Mouse (Mus musculus): Measurements from ENCODE around the gene Arhgap15.
A peak's percentile ranks its signal among the peaks of the same experiment; 100 is the strongest.
"Not testable (repeated sequence)": the region's sequence is repeated elsewhere in the genome, so short reads cannot be mapped to it uniquely, and the experiment has no call there.

Gene Arhgap15

DNA sequence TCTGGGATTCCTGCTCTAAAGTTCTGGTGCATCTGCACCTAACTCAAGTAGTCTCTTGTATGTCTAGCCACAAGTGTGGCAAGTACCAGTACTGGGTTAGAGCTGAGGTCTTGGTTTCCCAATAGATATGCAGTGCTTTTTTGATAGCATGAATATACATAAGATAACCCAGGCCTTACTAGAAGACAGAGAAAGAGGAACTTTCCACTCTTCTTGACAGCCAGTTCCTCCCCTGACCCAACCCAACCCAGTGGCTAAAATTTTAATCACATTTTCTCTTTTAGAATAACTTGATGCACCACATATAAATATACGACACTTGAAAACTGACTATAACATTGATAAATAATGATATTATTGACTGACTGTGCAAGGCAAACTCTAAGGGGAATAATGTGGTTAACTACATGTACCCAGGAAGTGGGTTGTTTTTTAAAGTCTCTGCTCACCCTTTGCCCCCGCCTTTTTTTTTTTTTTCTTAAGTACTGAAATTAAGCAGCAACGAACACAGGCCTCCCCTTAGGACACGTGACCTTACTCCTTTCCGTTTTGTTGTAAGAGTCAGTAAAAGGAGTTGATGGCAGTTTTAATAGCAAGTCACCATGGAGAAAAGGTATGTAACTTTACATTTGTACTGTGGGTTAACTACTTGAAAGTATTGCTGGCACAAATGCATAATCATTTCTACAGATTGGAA, at the start of gene Arhgap15:
Gene Arhgap15 (plus strand): TSS at position 538 of the 697 bp plus-strand sequence.
- DNase-seq (ENCODE audit: low spot score), result no peak

DNA sequence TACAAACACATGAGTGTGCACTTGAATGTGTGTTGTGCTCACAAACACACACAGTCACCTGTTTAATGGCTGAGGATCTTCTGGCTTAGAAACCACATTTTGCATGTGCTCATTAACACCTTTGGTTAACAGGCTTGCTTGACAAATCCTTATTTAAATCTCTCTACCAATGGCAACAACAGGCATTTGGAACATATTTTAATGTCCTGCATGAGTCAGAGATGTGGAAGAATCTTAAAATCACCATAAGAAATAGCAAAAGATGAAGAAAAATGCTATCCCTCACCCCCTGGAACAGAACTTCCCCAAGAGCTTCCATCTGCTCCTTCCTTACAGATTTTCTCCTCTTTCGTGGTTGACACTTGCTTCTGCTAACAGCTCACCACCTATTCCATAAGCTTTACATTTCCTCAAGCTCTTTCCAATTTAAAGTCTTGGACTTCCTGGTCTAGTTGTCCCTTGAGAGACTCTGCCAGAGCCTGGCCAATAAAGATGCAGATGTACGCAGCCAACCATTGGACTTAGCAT, 35.9 kb upstream of the Arhgap15 start:
- no peak for DNase-seq (ENCODE audit: low spot score)

DNA sequence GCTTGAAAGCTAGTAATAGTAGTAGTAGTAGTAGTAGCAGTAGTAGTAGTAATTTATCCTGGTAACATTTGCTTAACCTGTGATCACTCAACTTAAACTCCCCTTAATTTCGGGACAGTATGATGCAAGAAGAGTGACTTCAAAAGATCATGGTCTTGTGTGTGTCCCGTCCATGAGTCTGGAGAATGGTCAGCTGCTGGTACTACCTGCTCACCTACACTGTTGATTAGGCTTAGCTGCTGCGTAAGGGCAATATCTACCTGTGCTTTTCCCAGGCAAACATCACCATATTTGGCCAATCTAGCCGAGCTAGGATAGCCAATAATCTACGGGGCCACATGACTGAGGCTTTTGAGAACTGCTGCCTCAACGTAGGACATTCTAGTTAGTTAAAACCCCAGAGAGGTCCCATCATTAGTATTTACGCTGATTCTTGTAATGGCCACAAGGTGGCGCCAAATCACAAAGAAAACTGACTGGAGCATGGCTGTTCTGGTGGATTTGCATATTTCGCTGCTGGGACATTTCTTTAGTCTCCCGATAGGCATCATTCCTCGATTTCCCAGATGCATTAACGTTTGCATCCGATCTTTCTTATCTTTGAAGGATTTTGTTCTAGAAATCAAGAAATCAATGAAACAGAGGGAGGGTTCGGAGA, 26.0 kb upstream of the Arhgap15 start:
- DNase-seq (ENCODE audit: low spot score), result peak; percentile 50

DNA sequence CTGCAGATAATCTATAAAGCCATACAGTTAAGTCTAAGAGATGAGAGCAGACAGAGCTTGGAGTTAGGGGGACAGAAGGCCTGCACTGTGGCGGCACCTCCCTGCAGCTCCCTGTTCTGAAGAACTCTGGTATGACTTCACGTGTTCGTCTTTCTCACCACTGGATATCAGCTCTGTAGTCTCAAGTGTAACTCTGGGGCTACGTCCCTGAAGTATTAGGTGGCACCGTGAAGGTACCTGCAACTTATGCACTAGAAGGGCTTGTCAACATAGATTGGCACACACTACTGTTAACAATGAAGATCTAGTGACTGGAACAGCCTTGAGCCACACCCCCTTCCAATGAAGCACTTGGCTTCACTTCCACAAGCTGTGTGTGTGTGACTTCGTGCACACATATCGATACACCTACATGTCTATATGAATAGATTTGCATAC, 25.5 kb upstream of the Arhgap15 start:
- DNase-seq (ENCODE audit: low spot score), result no peak

DNA sequence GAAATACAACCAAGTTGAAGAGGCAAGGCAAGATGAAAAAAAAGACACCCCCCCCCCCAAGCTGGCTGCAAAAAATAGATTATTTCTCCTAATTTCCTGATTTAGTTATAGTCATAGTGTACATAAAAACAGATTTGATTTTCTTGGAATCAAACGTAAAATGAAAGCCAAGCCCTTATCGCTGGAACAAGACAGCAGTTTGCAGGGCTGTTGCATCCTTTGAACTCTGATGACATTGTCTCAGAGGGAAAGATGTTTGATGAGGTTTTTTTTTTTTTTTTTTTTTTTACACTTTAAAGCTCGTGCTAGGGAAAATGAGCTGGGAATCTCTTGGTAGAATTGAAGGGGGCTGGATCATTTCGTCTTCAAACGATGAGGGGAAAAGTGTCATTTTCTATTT, 21.4 kb upstream of the Arhgap15 start:
- DNase-seq (ENCODE audit: low spot score), result no peak

DNA sequence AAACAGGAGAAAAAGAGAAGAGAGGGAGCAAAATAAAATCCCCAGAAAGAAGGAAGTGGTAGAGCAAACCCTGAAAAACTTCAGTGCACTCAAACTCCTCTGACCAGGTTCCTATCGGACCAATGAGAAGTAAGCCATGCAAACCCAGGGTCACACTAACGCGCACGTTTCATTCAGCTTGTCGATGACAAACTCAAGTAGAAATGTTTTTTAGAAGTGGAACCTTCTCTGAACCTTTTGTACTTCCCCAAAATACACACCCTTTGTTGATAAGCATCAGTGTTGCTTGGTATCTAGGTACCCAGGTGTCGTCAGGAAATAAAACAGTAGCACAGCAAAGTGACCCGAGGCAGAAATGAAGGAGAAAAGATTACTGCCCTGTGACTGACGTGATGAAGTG, 20.9 kb upstream of the Arhgap15 start:
- DNase-seq (ENCODE audit: low spot score), result no peak

DNA sequence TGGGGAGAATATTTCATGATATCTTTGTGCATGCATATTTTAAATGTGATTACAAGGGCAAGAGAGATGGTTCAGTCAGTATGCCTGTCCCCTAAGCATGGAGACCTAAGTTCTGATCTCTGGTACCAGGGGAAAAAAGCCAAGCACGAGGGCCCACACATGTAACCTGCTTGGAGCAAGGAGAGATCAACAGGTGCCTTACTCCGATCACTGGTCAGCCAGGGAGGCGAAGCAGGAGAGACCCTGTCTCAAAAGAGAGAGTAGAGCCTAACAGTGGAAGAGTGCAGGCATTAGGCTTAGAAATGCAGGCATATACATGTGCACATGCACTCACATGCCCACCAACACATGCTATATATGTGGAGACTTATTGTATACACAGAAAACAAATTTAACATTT, 19.8 kb upstream of the Arhgap15 start:
- DNase-seq (ENCODE audit: low spot score), result no peak

DNA sequence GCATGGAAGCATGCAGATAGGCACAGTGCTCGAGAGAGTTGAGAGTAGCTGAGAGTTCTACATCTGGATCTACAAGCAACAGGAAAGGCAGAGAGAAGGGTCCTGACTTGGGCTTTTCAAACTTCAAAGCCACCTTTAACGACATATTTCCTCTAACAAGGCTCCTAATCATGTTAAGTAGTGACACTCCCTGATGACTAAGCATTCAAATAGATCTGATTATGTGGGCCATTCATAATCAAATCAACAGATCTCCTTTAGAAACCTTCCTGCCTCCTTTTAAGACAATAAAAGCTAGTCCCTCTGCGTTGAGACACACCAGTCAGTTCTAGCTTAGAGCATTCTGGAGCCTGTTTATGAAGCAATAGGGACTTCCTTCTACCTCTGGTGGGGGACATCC, 16.2 kb upstream of the Arhgap15 start:
- no peak for DNase-seq (ENCODE audit: low spot score)

DNA sequence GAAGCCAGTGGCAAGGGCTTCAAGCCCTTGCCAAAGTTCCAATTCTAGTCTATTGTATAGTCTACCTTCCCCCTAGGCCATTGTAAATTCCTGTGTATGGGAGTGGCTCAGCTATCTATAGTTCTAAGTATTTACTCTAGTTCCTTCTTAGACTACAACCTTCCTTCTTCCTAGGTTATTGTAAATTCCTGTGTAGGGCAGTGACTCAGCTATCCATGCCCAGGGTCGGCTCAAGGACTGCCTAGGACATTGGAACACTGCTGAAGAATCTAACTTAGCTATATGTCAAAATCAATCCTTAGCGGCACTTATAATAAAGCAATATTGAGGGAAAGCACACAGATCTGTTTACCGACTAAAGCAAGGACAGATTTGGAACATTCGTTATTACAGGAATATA, 13.6 kb upstream of the Arhgap15 start:
- not testable (repeated sequence) for DNase-seq (ENCODE audit: low spot score)

DNA sequence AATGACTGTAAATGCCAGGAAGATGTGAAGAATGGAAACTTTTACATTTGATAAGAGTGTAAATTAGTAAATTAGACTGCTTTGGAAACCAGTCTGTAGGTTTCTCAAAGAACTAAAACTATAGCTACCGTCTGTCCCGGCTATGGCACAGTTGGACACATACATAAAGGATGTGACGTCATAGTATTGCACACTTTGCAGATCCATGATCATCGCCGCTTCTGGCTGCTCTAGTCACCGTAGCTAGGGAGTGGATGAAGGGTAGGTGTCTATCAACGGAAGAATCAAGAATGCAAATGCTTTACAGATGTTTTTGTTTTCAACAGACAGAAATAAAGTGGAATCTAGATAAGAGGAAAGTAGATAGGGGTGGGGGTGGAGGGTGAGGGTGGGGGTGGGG, 11.1 kb upstream of the Arhgap15 start:
- no peak for DNase-seq (ENCODE audit: low spot score)

DNA sequence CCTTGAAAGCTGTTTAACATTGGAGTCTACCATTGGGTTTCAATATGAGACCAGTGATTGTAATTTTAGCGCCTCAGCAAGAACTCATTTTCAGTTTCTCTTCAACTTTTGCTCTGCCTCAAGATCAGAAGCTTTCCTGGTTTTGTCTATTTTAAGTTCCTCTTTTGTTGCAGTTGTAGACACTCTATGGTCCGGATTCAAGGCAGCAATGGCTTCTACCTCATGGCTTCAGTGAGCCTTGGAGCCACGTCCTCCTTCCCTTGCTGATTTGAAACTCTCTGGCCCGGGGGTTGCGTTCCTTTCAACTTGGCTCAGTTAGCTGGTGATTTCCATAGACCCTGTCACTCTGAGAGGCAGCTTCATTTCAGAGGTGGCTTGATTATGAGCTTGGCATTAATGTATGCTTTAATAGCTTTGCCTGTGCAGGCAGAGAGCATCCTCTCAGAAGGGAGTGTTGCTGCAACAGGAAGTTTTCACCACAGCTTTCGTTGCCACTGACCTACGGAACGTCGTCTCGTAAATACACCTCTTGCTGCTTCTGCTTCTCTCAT, 10.0 kb upstream of the Arhgap15 start:
- no peak for DNase-seq (ENCODE audit: low spot score)

DNA sequence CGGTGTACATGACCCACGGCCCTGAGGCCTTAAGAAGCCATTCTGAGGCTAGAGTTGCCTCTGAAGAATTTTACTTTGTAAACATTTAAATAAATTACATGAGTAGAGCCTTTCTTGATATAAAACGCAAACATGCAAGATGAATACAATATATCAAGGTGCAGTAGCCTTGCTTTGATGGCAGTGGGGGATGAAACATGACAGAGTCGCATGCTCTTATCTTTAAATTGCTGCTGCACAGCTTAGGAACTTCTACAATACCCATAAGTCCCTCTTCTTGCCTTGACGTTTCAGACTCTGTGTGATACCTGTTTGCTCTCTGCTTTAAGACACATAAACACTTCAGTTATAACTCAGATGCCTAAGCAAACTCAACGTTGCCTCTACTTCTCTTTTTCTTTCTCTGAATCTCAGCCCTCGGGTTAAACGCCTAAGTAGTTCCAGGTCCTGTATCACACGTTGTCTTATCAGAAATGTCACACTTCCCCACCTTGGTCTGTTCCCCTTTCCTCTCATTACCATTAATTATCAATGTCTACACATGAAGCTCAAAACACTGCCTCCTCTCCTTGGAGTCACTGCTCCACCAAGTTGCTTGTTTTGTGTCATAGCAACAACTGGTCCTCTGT, 9.3 kb upstream of the Arhgap15 start:
- DNase-seq (ENCODE audit: low spot score), result no peak

DNA sequence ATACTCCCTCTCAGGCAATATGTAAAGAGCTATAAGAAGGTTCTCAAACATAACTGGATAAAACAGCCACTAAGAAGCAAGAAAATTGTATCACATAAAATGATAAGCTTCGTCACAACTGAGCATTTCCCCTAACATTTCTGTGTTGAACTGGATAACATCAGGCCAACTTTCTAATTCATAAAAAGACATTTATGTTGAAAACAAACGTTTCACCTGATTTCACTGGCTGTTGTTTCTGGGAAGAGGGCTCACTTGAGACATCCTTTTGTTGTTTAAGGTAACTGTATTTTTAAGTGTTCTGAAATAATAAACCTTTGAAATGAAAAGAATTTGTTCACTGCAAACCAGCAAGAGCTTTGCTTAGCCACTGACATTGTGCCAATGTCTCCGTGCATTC, 697 bp downstream of the Arhgap15 start:
- no peak for DNase-seq (ENCODE audit: low spot score)

DNA sequence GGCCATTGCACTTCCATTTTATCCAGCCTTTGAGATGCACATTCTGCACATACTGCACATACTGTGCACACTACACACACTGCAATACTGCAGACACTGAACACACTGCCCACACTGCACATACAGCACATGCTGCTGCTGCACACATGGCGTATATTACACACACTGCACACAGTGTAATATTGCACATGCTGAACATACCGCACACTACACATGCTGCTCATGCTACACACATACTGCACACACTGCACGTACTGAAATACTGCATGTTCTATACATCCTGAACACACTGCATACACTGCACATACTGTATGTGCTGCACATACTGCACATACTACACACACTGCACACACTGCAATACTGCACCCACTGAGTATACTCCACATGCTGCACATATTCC, 7.3 kb downstream of the Arhgap15 start:
- DNase-seq (ENCODE audit: low spot score), result no peak

DNA sequence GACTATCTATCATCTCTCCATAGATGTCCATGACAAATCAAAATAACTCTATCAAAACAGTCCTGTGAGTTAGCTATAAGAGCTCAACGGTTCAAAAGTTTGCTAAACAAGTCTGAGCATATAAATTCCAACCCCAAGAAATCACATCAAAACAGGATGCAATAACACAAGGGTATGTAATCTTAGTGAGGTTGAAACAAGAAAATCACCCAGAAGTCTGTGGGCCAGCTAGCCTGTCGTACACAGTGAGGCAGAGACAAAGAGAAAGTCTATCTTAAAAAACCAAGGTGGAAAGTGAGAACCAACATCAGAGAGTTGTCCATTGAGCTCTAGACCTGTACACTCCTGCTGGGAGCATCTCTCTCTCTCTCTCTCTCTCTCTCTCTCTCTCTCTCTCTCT, 8.0 kb downstream of the Arhgap15 start:
- DNase-seq (ENCODE audit: low spot score), result no peak

DNA sequence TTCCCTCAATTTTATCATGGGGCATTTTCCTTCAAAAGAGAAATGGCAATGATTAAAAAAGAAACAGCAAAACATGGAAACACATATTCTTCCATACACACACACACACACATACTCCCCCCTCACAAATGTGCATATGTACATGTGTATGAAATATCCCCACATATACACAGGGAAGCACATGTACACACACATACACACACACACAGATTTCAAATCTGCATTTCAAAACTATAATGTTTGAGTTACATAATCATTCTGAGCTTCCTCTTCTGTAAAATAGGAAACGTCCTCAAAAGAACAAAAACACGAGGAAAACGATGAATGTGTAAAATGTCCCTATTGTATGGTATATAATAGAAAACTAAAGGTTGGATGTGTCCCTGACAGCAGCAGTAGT, 13.1 kb downstream of the Arhgap15 start:
- no peak for DNase-seq (ENCODE audit: low spot score)

DNA sequence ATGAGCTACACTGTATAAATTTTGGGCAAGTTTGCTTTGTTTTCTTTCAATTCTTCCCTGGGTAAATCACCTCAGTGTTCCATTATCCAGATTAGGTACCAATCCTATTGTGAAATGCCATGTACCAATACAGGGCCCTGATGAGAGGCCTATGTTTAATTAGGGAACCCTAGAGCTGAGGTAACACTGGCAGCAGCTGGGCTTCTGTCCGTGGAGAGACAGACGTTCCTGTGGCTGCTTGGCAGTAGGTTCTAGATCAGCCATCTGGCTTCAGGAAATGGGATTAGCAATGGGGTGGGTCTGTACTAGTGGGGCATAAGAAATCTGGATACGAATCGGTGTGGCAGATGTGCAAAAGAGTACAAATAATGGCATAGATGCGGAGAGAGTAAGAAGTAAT, 14.7 kb downstream of the Arhgap15 start:
- no peak for DNase-seq (ENCODE audit: low spot score)

DNA sequence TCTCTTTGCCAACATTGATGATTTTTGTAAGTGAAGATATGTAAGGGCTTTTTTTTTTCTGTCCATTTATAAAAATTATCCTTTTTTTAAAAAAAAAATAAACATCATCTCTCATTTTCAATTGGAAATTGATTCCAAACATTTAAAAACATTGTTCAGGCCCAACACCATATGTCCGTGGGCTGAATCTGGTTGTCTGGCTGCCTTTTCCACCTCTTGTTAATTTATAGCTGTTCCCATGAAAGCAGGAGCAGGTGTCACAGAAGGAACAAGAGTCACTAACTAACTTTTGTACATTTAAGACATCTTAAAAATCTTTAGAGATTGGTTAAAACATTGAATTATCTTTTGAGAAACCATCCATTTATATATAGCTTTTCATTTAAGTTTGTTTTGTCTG, 15.8 kb downstream of the Arhgap15 start:
- DNase-seq (ENCODE audit: low spot score), result no peak

DNA sequence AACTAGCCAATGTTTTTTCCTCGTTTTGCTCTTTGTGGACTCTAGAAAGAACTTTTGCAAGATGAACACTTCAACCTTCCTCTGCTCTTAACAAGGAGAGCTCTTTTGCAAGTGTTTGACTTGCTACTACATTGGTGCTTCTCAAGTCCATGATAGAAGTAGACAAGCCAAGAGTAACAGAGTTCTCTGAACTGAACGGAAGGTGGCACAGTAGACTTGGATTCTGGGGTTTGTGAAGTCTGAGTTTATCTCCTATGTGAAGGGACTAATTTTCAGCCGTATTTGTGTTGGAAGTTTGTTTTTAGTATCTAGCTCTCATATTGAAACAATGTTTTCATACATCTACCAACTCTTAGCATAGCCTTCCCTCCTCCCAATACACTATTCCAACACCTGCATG, 17.6 kb downstream of the Arhgap15 start:
- no peak for DNase-seq (ENCODE audit: low spot score)

DNA sequence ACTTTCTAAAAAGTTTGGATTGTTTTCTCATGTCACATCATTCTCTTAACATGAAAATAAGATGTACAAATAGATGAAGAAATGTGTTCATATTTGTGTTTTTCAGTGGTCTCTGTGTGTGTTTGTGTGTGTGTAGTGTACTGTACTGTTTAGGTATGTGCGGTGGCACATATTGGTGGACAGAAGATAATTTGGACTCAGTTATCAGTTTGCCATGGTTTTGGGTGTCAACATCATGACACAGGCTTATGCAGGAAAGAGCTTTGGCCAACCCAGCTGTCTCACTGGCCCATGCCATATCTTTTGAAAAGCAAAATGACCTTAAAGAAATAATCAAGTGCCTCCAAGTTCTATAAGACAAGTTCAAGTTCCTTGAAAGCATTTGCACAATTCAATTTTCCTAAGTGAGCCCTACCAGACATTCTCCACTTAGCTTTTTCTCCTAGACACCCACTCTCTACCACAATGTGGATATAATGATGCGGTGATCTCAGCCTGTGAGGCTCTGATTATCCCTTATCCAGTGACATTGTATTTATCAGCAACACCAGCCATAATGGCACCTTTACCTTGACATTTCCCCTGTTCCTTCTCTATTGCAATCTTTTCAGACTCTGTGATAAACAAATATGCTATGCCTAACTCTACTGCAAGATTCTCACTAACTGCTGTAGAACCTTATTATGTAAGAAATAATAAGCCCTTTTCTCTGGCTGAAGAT, 21.4 kb downstream of the Arhgap15 start:
- DNase-seq (ENCODE audit: low spot score), result no peak

DNA sequence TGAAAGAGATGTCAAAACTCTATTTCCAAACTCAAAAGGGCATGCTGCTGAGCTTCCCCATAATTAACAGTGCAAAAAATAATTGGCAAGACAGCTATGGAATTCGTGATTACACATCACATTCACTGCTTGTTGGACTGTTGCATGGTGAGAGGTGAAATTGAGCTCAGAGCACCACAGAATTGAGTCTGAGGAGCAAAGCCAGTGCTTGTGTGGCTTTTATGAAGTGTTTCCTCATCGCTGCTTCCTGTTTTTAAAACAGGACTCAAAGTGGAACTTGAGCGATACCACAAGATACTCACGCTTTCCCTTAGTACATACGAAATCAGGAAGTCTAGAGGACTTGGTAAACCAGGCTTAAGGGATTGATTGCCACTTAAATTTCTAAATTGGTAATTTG, 24.0 kb downstream of the Arhgap15 start:
- no peak for DNase-seq (ENCODE audit: low spot score)

DNA sequence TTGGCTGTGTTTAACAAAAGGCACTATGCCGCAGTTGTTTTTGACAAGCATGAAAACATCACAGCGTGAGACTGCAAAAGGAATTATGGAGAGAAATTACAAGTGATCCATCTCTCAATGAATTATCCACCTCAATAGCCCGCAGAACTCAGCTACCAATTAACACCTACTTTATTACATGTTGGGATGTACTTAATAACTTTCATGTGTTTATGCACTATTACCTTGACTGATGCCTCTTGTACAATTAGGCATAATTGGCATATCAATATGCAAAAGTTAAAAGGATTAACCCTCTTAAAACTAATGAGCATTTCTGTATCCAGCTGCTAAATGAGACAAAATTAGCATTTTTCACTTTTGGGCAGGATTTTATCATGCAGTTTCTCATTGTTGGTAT, 33.5 kb downstream of the Arhgap15 start:
- DNase-seq (ENCODE audit: low spot score), result no peak
